Mouse (Mus musculus) induced T-regulatory cell, adult 2 months (primary cell): Measurements from ENCODE around the gene Trim30d.
"Not testable (repeated sequence)": the region's sequence is repeated elsewhere in the genome, so short reads cannot be mapped to it uniquely, and the experiment has no call there.

ENCODE experiments used
- DNase-seq: peaks from one replicate; pipeline ENCODE4 v3.0.0-alpha.2; 2012; ENCODE audit warnings: low read depth

The Trim30d gene

DNA sequence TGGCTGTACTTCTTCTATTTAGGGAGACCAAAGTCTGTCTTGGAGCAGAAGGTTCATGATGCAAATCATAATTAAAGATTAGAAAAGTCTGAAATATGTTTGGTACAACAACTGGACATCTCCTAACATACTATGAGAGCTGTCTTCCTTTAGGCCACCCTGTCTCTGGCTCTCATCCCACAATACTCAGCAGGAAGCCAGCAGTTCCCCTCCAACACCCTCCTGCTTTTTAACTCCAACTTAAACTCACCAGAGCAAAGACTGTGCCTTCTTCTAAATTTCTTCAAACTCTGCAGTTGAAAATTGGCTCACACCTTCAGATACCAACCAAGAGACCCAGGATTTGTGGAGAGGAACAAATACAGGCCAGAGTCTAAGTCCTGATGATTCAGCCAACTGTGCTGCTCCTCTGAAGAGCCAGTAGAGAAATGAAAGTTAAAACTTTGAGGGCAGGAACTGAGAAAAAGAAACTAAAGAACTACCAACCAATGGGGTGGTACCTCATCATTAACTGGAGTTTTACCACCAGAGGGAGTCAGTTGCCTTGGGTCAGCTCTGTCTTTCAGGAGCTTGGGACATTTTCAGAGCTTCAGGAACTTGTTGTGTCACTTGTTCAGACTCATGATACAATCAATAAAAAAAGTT is at the start of gene Trim30d:
Trim30d (minus strand) TSS at position 429 of the 645 bp plus-strand sequence.
- DNase-seq: peak; percentile 66

DNA sequence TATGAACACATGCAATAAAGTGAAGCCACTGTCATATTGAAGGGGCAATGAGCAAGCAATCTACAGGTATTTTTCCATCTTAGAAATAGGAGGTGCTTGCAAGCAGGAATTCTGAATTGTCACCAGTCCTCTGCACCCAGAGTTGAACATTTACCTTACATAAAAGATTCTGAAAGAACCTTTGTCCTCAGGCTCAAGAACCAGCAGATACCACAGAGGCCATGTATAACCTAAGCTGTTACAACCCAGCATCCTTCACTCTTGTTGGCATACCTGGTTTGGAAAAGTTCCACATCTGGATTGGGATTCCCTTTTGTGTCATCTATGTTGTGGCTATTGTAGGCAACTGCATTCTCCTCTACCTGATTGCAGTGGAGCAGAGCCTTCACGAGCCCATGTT is 45.1 kb upstream of the Trim30d start:
- no peak for DNase-seq

DNA sequence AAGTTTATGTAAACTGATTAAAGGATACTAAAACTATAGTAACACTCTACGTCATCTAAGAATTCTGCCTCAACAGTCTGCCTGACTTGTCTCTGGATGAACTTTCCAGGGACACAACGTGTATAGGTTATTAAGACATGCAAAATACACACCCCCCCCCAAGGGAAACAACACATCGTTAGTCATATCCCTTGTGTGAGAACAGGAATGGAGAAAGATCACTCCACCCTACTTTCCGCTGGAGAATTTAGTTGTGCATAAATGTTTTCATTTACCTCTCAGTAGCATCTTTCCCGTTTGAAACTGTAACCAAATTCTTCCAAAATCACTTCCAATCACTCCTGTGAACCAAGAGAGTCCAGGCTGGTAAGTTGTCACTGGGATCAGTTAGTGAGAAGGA is 42.2 kb upstream of the Trim30d start, which contains the start of gene Olfr651:
Olfr651 (plus strand) TSS at position 301 of the 400 bp plus-strand sequence.
- no peak for DNase-seq

DNA sequence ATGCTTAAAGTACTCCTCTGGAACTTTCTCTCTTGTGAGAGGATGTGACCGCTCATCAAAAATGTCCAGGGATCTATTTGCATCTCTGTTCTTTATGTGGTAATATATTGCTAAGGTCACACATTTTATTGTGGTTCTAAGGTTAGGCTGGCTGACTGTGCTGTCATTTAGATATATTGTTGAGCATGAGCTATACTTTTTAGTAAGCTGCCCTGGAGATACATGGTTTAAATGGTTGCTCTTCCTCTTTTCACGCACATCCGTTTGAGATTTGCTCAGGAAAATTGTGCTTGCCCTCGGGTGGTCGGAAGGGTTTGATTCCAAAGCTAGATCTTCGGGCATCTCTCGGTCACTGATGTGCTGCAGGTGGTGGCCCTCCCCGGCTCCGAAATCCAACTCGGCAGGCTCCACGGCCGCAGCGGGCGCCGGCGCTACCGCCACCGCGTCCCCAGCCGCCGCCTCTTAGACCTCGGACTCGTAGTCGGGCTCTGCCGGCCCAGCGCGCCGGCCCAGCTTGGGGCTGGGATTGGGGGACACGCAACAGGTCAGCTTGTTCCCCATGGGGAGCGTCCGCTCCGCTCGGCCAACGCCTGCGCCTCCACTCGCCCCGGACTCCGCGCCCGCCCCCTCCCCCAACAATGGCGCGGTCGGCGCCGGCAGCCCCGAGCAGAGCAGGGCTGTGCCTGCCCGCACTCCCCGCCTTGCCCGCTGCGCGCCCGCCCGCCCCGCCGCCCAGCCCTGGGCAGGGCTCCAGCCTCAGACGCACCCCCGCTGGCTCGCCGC is 5.9 kb downstream of the Trim30d start:
- DNase-seq: no peak

DNA sequence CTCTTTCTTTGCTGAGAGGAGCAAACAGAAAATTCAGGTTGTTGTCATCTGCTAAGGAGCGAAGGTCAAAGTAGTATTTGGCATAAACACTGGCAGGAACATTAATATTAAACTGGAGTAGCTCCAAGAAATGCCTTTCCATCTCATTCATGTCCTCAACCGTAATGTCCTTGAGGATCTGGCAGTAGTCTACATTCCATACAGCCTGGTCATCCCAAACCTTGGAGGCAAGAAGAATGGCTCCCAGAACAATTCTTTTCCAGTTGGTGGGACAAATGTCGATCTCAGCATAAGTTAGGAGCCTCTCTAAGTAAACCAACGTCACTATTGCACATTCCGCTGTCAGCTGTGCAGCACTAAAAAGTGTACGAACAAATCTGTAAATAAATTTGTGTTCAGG is 6.5 kb downstream of the Trim30d start:
- not testable (repeated sequence) for DNase-seq

DNA sequence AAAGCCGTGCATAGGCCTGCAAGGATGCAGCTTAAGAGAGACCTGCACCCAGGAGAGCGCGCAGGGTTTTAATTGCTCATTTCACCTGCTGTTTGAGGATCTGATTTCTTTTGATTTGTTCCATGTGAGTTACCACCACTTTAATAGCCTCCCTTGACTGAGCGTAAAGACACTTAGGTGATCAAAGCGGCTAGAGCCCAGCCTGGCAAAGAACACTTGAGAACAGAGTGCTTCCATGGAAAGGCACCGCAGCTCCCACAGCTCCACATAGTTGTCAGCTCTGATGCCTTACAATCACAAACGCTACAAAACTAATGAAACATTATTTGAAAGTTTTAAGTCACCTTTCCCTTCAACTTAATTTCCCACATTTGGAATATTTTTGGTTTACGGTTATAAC is 8.2 kb downstream of the Trim30d start:
- not testable (repeated sequence) for DNase-seq

DNA sequence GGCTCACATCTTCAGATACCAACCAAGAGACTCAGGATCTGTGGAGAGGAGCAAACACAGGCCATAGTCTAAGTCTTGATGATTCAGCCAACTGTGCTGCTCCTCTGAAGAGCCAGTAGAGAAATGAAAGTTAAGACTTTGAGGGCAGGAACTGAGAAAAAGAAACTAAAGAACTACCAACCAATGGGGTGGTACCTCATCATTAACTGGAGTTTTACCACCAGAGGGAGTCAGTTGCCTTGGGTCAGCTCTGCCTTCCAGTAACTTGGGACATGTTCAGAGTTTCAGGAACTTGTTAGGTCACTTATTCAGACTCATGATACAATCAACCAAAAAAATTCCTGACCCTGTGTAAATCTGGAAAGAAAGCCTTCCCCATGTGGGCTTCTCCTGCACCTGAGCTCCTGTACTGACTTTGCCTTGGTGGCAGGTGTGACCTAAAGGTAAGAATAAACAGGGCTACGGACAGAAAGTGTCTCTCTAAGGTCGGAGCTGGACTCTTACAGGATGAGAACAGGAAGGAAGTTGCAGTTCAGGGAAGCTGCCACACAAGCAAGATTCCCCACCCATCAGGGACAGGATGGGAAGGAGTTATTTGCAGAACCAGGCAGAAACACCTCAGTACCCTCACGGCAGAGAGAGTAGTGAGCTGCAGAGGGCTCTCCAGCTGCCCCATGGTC is 42.4 kb downstream of the Trim30d start, which contains the start of gene Trim30a:
Trim30a (minus strand) TSS at position 129 of the 680 bp plus-strand sequence.
- DNase-seq: peak; percentile 76

DNA sequence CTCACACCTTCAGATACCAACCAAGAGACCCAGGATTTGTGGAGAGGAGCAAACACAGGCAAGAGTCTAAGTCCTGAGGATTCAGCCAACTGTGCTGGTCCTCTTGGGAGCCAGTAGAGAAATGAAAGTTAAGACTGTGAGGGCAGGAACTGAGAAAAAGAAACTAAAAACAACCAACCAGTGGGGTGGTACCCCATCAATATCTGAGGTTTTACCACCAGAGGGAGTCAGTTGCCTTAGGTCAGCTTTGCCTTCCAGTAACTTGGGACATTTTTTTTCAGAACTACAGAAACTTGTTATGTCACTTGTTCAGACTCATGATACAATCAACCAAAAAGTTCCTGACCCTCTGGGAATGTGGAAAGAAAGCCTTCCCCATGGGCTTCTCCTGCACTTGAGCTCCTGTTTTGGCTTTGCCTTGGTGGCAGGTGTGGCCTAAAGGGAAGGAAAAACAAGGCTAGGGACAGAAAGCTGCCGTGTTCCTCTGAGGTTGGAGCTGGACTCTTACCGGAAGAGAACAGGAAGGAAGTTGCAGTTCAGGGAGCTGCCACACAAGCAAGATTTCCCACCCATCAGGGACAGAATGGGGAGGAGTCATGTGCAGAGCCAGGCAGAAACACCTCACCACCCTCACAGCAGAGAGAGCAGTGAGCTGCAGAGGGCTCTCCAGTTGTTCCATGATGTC is 61.5 kb downstream of the Trim30d start:
- DNase-seq: peak; percentile 93
